Mouse (Mus musculus) spleen, adult 2 months (tissue): ENCODE measurements around the gene Kcnh6.

Source experiments
- CTCF ChIP-seq: fragments of 200-500 bp; IDR thresholded peaks from 2 replicates; pipeline ENCODE4 v1.5.1; 2011; ENCODE audit warnings: mild to moderate bottlenecking, inconsistent platforms; ENCODE audit not compliant: insufficient read depth, insufficient read length, insufficient replicate concordance; ENCODE audit errors: extremely low read depth
- POLR2A ChIP-seq: fragments of 200-500 bp; IDR thresholded peaks from 2 replicates; pipeline ENCODE4 v1.6.1; 2011; ENCODE audit warnings: low read depth, low read length, inconsistent platforms

DNA sequence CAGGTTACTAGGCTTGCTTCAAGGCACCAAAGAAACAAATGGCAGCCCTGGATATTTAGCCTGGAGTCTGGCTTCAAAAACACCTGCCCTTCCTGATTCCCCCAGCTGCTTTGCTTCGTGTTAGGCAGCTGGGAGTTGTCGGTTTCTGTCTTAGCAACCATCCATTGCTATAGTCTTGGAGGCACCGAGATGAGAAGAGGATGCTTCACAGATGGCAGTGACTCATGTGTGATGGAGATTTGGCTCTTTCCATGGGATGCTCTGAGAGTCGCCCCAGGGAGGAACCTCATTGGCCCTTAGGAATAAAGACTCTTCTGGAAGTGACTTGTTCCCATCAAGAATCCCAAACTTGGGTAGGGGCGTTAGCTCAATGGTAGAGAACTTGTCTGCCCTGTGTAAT is 8.5 kb downstream of the Kcnh6 start:
- TF ChIP-seq CTCF (no peak), POLR2A (no peak)
